Mouse (Mus musculus) spleen, adult 2 months (tissue): Measurements from ENCODE around the gene Cep112. TPM values are rescaled to one million over a fixed set of nuclear protein-coding genes. Genes with fewer than 3 reads are reported as not detected.

Experiments used
- DNase-seq, 2 experiments: peaks; one replicate each; pipeline versions ENCODE4 v3.0.0 to v3.0.0-alpha.2; 2012 to 2021; ENCODE audit warnings: low spot score in 2 of 2, low read depth in 1 of 2
- H3K27ac ChIP-seq: fragments of 200-500 bp; 2 replicates; pipeline ENCODE4 v1.5.1; 2012; ENCODE audit warnings: low read length, inconsistent platforms; ENCODE audit not compliant: insufficient read depth
- H3K27me3 ChIP-seq: fragments of 200-500 bp; 2 replicates; pipeline ENCODE4 v1.6.1; 2012; ENCODE audit warnings: mild to moderate bottlenecking, moderate library complexity, low read length, inconsistent platforms; ENCODE audit not compliant: control insufficient read depth, insufficient read depth
- H3K36me3 ChIP-seq: fragments of 200-500 bp; 2 replicates; pipeline ENCODE4 v1.6.1; 2012; ENCODE audit warnings: mild to moderate bottlenecking, low read length, inconsistent platforms; ENCODE audit not compliant: control insufficient read depth, insufficient read depth
- H3K4me1 ChIP-seq: fragments of 200-500 bp; 2 replicates; pipeline ENCODE4 v1.6.1; 2011; ENCODE audit warnings: inconsistent platforms; ENCODE audit not compliant: control insufficient read depth, insufficient read depth, insufficient read length
- H3K4me3 ChIP-seq: fragments of 200-500 bp; 2 replicates; pipeline ENCODE4 v1.5.1; 2011; ENCODE audit warnings: mild to moderate bottlenecking, inconsistent platforms; ENCODE audit not compliant: insufficient read depth, insufficient read length; ENCODE audit errors: extremely low read depth
- CTCF ChIP-seq: fragments of 200-500 bp; IDR thresholded peaks from 2 replicates; pipeline ENCODE4 v1.5.1; 2011; ENCODE audit warnings: mild to moderate bottlenecking, inconsistent platforms; ENCODE audit not compliant: insufficient read depth, insufficient read length, insufficient replicate concordance; ENCODE audit errors: extremely low read depth
- POLR2A ChIP-seq: fragments of 200-500 bp; IDR thresholded peaks from 2 replicates; pipeline ENCODE4 v1.6.1; 2011; ENCODE audit warnings: low read depth, low read length, inconsistent platforms
- WGBS: fragments of 180-500 bp; shearing (Covaris S2); methylation state at CpG from one replicate; pipeline ENCODE4 v1.1.7; 2018; 5-methylcytosine and 5-hydroxymethylcytosine counted together
- polyA plus RNA-seq: library from polyadenylated mRNA; depleted of rRNA; stranded (reverse); fragments of >200 nt; gene quantifications from 2 replicates; pipeline ENCODE4 v1.2.3, GENCODE M21; 2012

Gene Cep112
- polyA plus RNA-seq, 1 experiment, result 0.29 TPM

DNA sequence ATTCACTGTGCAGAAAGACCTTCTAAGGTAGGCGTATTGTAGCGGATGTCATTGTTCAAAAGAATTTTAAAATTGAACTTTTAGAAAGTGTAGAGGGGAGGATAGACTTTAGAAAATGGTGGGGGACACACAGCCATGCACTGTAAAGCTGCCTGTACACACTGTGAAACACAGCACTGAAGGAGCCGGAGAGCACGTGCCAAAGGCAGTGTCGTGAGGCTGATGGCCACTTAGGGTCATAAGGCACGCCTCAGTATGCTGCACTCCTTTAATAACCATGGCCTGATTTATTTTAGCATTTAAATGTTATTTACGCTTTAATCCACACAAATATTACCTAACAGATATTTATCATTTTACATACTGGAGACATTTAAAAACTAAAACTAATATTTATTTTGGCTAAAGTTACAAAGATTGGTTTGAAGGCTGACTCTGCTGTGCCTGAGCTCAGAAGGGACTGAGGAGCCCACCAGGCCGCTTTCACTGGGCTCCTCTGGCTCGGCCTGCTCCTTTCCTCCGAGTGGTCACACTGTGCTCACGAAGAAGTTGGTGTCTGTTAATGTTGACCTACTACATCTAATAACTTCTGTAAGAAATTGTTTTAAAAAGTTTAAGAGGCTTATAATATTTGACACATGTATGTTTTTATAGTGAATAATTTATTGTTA lies 19.0 kb downstream of the Cep112 start:
- 92% methylated on average over 11 of the region's 11 CpGs for WGBS
- Histone ChIP-seq H3K4me1 (no peaks in the 10 kb centered on the region), H3K27me3 (no peaks in the 10 kb centered on the region), H3K4me3 (no peak overlapping the region), H3K36me3 (no peaks in the 10 kb centered on the region), H3K27ac (no peak overlapping the region)
- TF ChIP-seq POLR2A, result no peak
- no peak for TF ChIP-seq CTCF
- no peak for DNase-seq

DNA sequence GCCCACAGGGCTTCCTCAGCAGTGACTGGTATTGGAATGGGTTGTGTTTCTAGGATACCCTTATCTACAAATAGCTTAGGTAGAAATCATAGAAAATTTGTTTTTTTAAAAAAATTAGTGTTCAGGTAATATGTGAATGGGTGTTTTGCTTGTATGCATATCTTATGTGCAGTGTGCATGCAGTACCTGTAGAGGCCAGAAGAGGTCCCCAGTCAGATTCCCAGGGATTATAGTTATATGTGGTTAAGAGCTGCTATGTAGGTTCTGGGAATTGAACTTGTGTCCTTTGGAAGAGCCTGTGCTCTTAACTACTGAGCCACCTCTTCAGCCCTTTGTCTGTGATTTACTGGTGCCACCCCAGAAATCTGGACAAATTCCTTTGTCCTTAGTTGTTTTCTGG lies 22.2 kb downstream of the Cep112 start:
- Histone ChIP-seq H3K27me3 (no peaks in the 10 kb centered on the region), H3K36me3 (no peaks in the 10 kb centered on the region), H3K27ac (no peak overlapping the region), H3K4me1 (no peaks in the 10 kb centered on the region), H3K4me3 (no peak overlapping the region)
- no peak for DNase-seq
- TF ChIP-seq CTCF (no peak), POLR2A (no peak)

DNA sequence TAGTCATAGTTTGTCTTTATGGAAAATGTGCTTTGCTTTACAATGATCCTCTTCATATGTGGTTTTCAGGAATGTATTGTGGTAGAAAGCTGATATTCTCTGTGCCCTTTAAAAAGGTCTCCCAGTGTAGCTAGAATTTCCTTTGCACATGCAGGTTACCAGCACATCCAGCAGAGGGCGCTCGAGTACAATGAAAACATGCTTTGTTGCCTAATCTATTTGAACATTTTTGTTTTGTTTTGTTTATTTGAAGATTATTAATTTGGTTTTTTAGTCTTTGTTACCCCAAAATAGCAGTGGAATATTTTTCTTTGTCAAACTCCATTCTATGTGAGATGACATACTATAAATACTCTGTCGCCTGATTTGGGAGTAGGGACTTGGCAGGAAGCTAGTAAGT lies 24.8 kb downstream of the Cep112 start:
- Histone ChIP-seq H3K27ac (no peak overlapping the region), H3K4me3 (no peak overlapping the region), H3K36me3 (no peaks in the 10 kb centered on the region), H3K27me3 (no peaks in the 10 kb centered on the region), H3K4me1 (no peaks in the 10 kb centered on the region)
- peak in 1 of 2 experiments; percentile 43 for DNase-seq
- 30% methylated on average over 3 of the region's 3 CpGs for WGBS
- peak; percentile 46; the same call in 1 of the 2 replicates for TF ChIP-seq CTCF
- TF ChIP-seq POLR2A, result no peak

DNA sequence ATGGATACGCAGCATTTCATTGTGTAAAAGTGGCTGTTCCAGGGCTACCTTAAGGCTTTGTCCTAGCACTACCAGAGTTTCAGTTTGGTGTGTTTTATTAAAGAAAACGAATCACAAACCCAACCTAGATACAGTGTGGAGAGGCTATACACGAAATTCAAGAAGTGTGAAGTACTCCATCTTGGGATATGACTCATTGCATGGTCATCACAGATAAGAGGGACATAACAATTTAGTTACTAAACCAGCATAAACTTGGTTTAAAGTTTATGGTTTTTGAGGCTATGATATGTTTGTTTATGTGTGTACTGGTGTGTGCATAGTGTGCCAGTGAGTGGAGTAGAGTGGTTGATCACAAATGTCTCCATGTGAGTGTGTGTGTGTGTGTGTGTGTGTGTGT lies 34.6 kb downstream of the Cep112 start:
- H3K27me3 ChIP-seq, result no peaks in the 10 kb centered on the region
- WGBS, result 76% methylated on average over 3 of the region's 3 CpGs
- H3K4me3 ChIP-seq, result no peak overlapping the region
- TF ChIP-seq CTCF (no peak), POLR2A (no peak)
- H3K36me3 ChIP-seq, result no peaks in the 10 kb centered on the region
- no peak overlapping the region for H3K27ac ChIP-seq
- DNase-seq, result no peak
- no peaks in the 10 kb centered on the region for H3K4me1 ChIP-seq

DNA sequence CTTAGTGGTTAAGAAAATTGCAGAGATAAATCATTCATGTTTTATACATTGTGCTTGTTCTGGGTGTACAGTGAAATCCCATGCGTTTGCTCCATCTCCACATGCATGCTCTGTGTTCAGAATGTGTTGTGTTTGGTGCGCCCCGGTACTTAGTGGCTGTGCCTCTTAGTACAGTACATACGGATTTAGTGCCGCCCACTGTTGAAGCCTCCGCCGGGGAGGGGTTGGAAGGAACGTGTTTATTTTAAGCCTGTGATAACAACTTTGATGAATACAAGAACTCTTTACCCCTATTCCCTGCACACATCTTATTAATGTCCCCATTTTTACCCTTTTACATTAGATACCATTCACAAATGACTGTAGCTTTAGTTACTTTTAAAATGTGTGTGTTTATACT lies 39.1 kb downstream of the Cep112 start:
- Histone ChIP-seq H3K4me3 (no peak overlapping the region), H3K27ac (no peak overlapping the region), H3K36me3 (no peaks in the 10 kb centered on the region), H3K27me3 (no peaks in the 10 kb centered on the region), H3K4me1 (no peaks in the 10 kb centered on the region)
- no peak for DNase-seq
- WGBS, result 91% methylated on average over 8 of the region's 8 CpGs
- TF ChIP-seq CTCF (no peak), POLR2A (no peak)

DNA sequence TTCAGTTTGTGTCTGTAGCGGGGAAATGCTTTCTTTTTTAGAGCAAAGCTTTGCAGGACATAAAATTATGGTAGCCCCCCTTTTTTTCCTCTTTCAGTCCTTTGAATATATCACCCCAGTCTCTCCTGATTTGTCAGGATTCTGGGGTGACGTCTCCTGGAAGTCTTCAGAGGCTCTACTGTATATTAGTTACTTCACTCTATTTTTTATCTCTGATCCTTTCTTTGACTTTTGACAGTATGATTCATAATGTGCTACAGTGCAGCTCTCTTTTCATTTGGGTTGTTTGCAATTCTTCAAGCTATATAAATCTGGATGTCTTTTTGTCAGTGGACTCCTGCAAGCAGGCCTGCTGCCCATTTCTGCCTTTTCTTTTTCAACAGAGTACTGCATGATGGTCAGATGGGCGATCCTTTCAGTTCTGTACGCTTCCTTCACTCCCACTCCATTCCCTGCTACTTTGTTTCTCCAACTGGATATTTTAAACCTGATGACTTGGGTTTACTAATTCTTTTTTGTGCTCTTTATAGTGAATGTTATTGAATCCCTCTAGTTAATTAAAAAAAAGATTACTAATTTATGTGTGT lies 39.8 kb downstream of the Cep112 start:
- H3K4me3 ChIP-seq, result no peak overlapping the region
- no peaks in the 10 kb centered on the region for H3K36me3 ChIP-seq
- no peak overlapping the region for H3K27ac ChIP-seq
- 88% methylated on average over 4 of the region's 4 CpGs for WGBS
- TF ChIP-seq POLR2A (no peak), CTCF (no peak)
- no peaks in the 10 kb centered on the region for H3K27me3 ChIP-seq
- no peak for DNase-seq
- no peaks in the 10 kb centered on the region for H3K4me1 ChIP-seq

DNA sequence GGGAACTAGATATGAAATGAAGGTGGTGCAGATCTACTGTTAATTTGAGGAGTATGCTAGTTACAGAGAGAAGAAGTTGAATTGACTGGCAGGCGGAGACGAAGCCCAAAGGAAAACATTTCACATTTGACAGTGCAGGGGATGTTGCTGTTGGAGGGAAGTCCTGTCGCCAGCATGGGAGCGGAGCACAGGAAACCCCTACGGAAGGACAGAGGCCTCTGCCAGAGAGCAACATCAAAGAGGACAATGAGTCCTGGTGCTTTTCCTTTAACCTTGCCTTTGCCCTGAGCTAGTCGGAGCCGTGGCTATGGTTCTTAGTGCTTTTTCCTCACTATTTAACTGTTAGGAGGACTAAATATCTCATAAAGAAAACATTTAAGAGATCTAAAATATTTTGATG lies 50.7 kb downstream of the Cep112 start:
- Histone ChIP-seq H3K4me1 (no peaks in the 10 kb centered on the region), H3K27me3 (no peaks in the 10 kb centered on the region), H3K36me3 (no peaks in the 10 kb centered on the region), H3K27ac (no peak overlapping the region), H3K4me3 (no peak overlapping the region)
- 27% methylated on average over 7 of the region's 7 CpGs for WGBS
- no peak for TF ChIP-seq POLR2A
- DNase-seq, result no peak
